11 mouse cellular contexts compared by ENCODE assay signal in the genomic region with DNA sequence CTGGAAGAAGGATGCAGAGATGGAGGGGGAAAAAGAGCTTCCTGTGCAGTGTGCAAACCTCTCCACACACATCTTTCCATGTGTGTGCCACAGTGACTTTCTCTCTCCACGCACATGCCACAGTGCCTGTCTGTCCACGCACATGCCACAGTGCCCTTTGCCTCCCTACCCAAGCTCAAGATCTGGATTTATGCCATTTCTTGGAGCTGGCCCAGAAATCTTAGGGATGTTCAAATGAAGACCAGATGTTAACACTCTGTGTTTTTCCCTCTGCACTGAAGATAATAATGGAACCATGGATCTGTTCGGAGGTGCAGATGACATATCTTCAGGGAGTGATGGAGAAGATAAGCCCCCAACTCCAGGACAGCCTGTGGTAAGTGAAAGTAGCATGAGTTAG.
"Had no signal": no experiment of that assay in that cellular context is flagged by ENCODE, and none has a peak within 500 bp of the region (broad histone marks: within the 10 kb centered on the region; RNA-seq: fewer than 3 reads in every experiment).

No protein-coding gene starts in this region.

- DNase-seq: retina, postnatal 1 day; right cerebral cortex, adult 18-20 months; right cerebral cortex, postnatal 25 days; right cerebral cortex, postnatal 4 days; spleen, adult 18-20 months; thymus, adult 18-20 months; thymus, adult 2 months; thymus, postnatal 14 days; thymus, postnatal 25 days; thymus, postnatal 36 days; thymus, postnatal 4 days had no signal
